8 mouse cellular contexts compared by ENCODE assay signal in genomic region chr11:117936202-117936601, GRCm38 (mm10). TPM values are rescaled to one million over a fixed set of nuclear protein-coding genes. Genes with fewer than 3 reads are reported as not detected.
DNase-seq lines count a peak whose midpoint lies in the region; ATAC-seq and TF ChIP-seq lines count a peak whose summit lies in the region.

No protein-coding gene starts in this region.

- no peak overlapping the region for H3K4me3 ChIP-seq in midbrain, embryonic 16.5 days (ENCODE audit: low read depth, low read length)
- no peak overlapping the region for H3K4me3 ChIP-seq in midbrain, embryonic 11.5 days (ENCODE audit: low read depth, low read length)
- H3K4me3 ChIP-seq in myocyte, result no peak overlapping the region

- H3K27ac ChIP-seq in midbrain, embryonic 16.5 days (ENCODE audit: low read length), result no peak overlapping the region
- no peak overlapping the region for H3K27ac ChIP-seq in midbrain, embryonic 11.5 days (ENCODE audit: low read depth, low read length)

- no peaks in the 10 kb centered on the region for H3K36me3 ChIP-seq in midbrain, embryonic 16.5 days (ENCODE audit: control insufficient read depth, insufficient read depth, low read length)
- no peaks in the 10 kb centered on the region for H3K36me3 ChIP-seq in midbrain, embryonic 11.5 days (ENCODE audit: control insufficient read depth, insufficient read depth, low read length)
- H3K36me3 ChIP-seq in myocyte (ENCODE audit: control insufficient read depth, insufficient read depth), result no peaks in the 10 kb centered on the region

- no peak for TF ChIP-seq POLR2A in myocyte (IDR thresholded peaks at IDR 0.05; ENCODE audit: insufficient read length, low read depth)

- no peak overlapping the region for H3K4me2 ChIP-seq in midbrain, embryonic 16.5 days (ENCODE audit: low read length)
- H3K4me2 ChIP-seq in midbrain, embryonic 11.5 days, result no peak overlapping the region
- peak overlapping the region; percentile 2 for H3K4me2 ChIP-seq in myocyte (ENCODE audit: low read depth)

- no peak for DNase-seq in midbrain, embryonic 11.5 days (ENCODE audit: low spot score, missing footprints)
- peak; percentile 77 to 81 for DNase-seq in heart, adult 18-20 months
- peak; percentile 89 to 94 for DNase-seq in kidney, postnatal 36 days
- DNase-seq in thymus, postnatal 14 days, result no peak
- no peak for DNase-seq in right cerebral cortex, postnatal 25 days
- no peak for DNase-seq in layer of hippocampus, postnatal 10 days (ENCODE audit: low spot score in 2 of 2)

- H3K9me3 ChIP-seq in midbrain, embryonic 16.5 days (replicated peaks; ENCODE audit: control insufficient read depth, low read length, poor library complexity, severe bottlenecking), result no peaks in the 10 kb centered on the region
- H3K9me3 ChIP-seq in midbrain, embryonic 11.5 days (ENCODE audit: control insufficient read depth, low read length), result no peaks in the 10 kb centered on the region

- H3K4me1 ChIP-seq in midbrain, embryonic 16.5 days (ENCODE audit: control insufficient read depth, insufficient read depth, low read length), result peaks cover 20% of the 10 kb centered on the region
- H3K4me1 ChIP-seq in midbrain, embryonic 11.5 days (ENCODE audit: control insufficient read depth, insufficient read depth, low read length), result peaks cover 33% of the 10 kb centered on the region

- no peaks in the 10 kb centered on the region; the same call in 1 of the 2 replicates for H3K27me3 ChIP-seq in midbrain, embryonic 16.5 days (ENCODE audit: control insufficient read depth, insufficient read depth, low read depth, low read length)
- H3K27me3 ChIP-seq in midbrain, embryonic 11.5 days (ENCODE audit: control insufficient read depth, insufficient read depth, low read length), result peaks cover 6% of the 10 kb centered on the region
- no peaks in the 10 kb centered on the region for H3K27me3 ChIP-seq in myocyte (ENCODE audit: control insufficient read depth, insufficient read depth, insufficient read length)

- no peak overlapping the region for H3ac ChIP-seq in myocyte (ENCODE audit: control insufficient read depth, insufficient read length)

- ATAC-seq in midbrain, embryonic 16.5 days, result no peak
- no peak for ATAC-seq in midbrain, embryonic 11.5 days (ENCODE audit: low FRiP score)

- H3K9ac ChIP-seq in midbrain, embryonic 16.5 days (ENCODE audit: low read depth, low read length), result peak overlapping the region; percentile 23; the same call in 1 of the 2 replicates
- no peak overlapping the region for H3K9ac ChIP-seq in midbrain, embryonic 11.5 days (ENCODE audit: low read length)

- no peaks in the 10 kb centered on the region for H3K79me2 ChIP-seq in myocyte (ENCODE audit: control insufficient read depth, insufficient read depth)

- WGBS in midbrain, embryonic 16.5 days, result 41% methylated on average over 8 of the region's 8 CpGs
- WGBS in midbrain, embryonic 11.5 days, result 56% methylated on average over 8 of the region's 8 CpGs

TF ChIP-seq in myocyte, 11 proteins besides CTCF, POLR2A, EP300 and RAD21:
- TF ChIP-seq REST (IDR thresholded peaks at IDR 0.05; ENCODE audit: insufficient read depth, insufficient read length) (no peak), MYOG (IDR thresholded peaks at IDR 0.05; ENCODE audit: control insufficient read depth in 1 of 3, insufficient read depth in 1 of 3, insufficient read length in 2 of 3, low read depth in 2 of 3) (peak in 1 of 3 experiments; percentile 45), POLR2AphosphoS2 (IDR thresholded peaks at IDR 0.05; ENCODE audit: insufficient read length, low read depth) (no peak), TCF12 (IDR thresholded peaks at IDR 0.05; ENCODE audit: insufficient read depth, poor library complexity, severe bottlenecking) (no peak), CEBPB (IDR thresholded peaks at IDR 0.05; ENCODE audit: insufficient read depth, poor library complexity, severe bottlenecking) (no peak), MAX (IDR thresholded peaks at IDR 0.05; ENCODE audit: low read depth) (no peak), SRF (IDR thresholded peaks at IDR 0.05; ENCODE audit: control insufficient read depth, insufficient read length, low read depth) (no peak), MYOD1 (IDR thresholded peaks at IDR 0.05; ENCODE audit: control insufficient read depth in 1 of 3, insufficient read length in 2 of 3, low read depth in 2 of 3) (peak; percentile 5 to 71 (median 37)), E2F4 (IDR thresholded peaks at IDR 0.05; ENCODE audit: insufficient read depth) (no peak), USF1 (IDR thresholded peaks at IDR 0.05; ENCODE audit: low read depth) (no peak), TCF3 (IDR thresholded peaks at IDR 0.05; ENCODE audit: insufficient read length, low read depth) (no peak)

RNA-seq across cellular contexts. Expression of gene Socs3, which starts 33.6 kb away (rescaled TPM):
- 5.9 and 7.2 TPM in 2 replicates for polyA plus RNA-seq in midbrain, embryonic 16.5 days (2015; fragmentation: Nextera tagmentation; extraction: Ambion mirVana)
- 5.5 and 5.9 TPM in 2 replicates for polyA plus RNA-seq in midbrain, embryonic 11.5 days (2014; fragmentation: Nextera tagmentation; extraction: Ambion mirVana)
- 1 to 10 TPM; 3.2 to 3.5 TPM for total RNA-seq in heart, adult 18-20 months (2021)
- polyA plus RNA-seq in myocyte (2012; fragmentation: generic; extraction: Trizol), result 27.3 TPM
- total RNA-seq in layer of hippocampus, postnatal 10 days (2021), result 1 to 10 TPM; 2.3 to 2.8 TPM

RNA-seq across cellular contexts. Expression of gene Pgs1, which starts 49.9 kb away (rescaled TPM):
- polyA plus RNA-seq in midbrain, embryonic 16.5 days (2015; fragmentation: Nextera tagmentation; extraction: Ambion mirVana), result 61.2 and 62.1 TPM in 2 replicates
- polyA plus RNA-seq in midbrain, embryonic 11.5 days (2014; fragmentation: Nextera tagmentation; extraction: Ambion mirVana), result 40.2 and 42.7 TPM in 2 replicates
- total RNA-seq in heart, adult 18-20 months (2021), result 10 to 100 TPM; 17.0 to 18.8 TPM
- 61.6 TPM for polyA plus RNA-seq in myocyte (2012; fragmentation: generic; extraction: Trizol)
- total RNA-seq in layer of hippocampus, postnatal 10 days (2021), result 10 to 100 TPM; 59.2 to 59.6 TPM

Comparison
In these comparisons a context has a peak if more than half of its experiments do, and no peak if none do; other contexts are left out.
1. DNase-seq: peak in heart, adult 18-20 months (2 of 2) and kidney, postnatal 36 days (2 of 2); none in midbrain, embryonic 11.5 days (single experiment), thymus, postnatal 14 days (single experiment), right cerebral cortex, postnatal 25 days (single experiment) and layer of hippocampus, postnatal 10 days (0 of 2).